Mouse (Mus musculus) kidney, embryonic 14.5 days (tissue): ENCODE measurements around the gene Vamp8. TPM values are rescaled to one million over a fixed set of nuclear protein-coding genes. Genes with fewer than 3 reads are reported as not detected.
A peak's percentile ranks its signal among the peaks of the same experiment; 100 is the strongest.

Experiments used
- ATAC-seq: fragments of 200-750 bp; cut with Nextera tagmentation; 2 replicates; pipeline ENCODE4 v1.8.0; 2017; ENCODE audit warnings: moderate number of reproducible peaks, mild to moderate bottlenecking, moderate TSS enrichment, moderate library complexity; ENCODE audit not compliant: low FRiP score, low TSS enrichment
- H3K27ac ChIP-seq: fragments of 300-500 bp; sonication (generic); 2 replicates; pipeline ENCODE4 v1.5.1; 2014; ENCODE audit warnings: low read depth, mild to moderate bottlenecking, low read length, moderate library complexity, mixed read lengths
- H3K27me3 ChIP-seq: fragments of 300-500 bp; sonication (generic); 2 replicates; pipeline ENCODE4 v1.6.1; 2014; ENCODE audit warnings: mild to moderate bottlenecking, low read length; ENCODE audit not compliant: control insufficient read depth, insufficient read depth
- H3K36me3 ChIP-seq: fragments of 300-500 bp; sonication (generic); 2 replicates; pipeline ENCODE4 v1.6.1; 2014; ENCODE audit warnings: low read length, mixed read lengths; ENCODE audit not compliant: control insufficient read depth, insufficient read depth
- H3K4me1 ChIP-seq: fragments of 300-500 bp; sonication (generic); 2 replicates; pipeline ENCODE4 v1.6.1; 2014; ENCODE audit warnings: low read length, mixed read lengths; ENCODE audit not compliant: control insufficient read depth, insufficient read depth
- H3K4me2 ChIP-seq: fragments of 300-500 bp; sonication (generic); replicated peaks from 2 replicates; pipeline ENCODE4 v1.6.1; 2014; ENCODE audit warnings: low read depth, mild to moderate bottlenecking, low read length
- H3K4me3 ChIP-seq: fragments of 300-500 bp; sonication (generic); 2 replicates; pipeline ENCODE4 v1.5.1; 2014; ENCODE audit warnings: mild to moderate bottlenecking, low read length
- H3K9ac ChIP-seq: fragments of 300-500 bp; sonication (generic); 2 replicates; pipeline ENCODE4 v1.6.1; 2014; ENCODE audit warnings: low read depth, mild to moderate bottlenecking, low read length, moderate library complexity
- H3K9me3 ChIP-seq: fragments of 300-500 bp; sonication (generic); 2 replicates; pipeline ENCODE4 v1.6.1; 2016; ENCODE audit warnings: low read length; ENCODE audit not compliant: control insufficient read depth
- WGBS: fragments of 180-500 bp; shearing (Covaris S2); extraction: QIAGEN DNeasy Blood & Tissue Kit; methylation state at CpG from one replicate; pipeline ENCODE4 v1.1.7; 2014; 5-methylcytosine and 5-hydroxymethylcytosine counted together
- polyA plus RNA-seq: library from polyadenylated mRNA; unstranded; fragments of >200 nt; fragmentation: Nextera tagmentation; extraction: Ambion mirVana; gene quantifications from 2 replicates; pipeline ENCODE4 v1.2.1, GENCODE M21; 2014

Vamp8 gene
- polyA plus RNA-seq, 1 experiment from 2014 or later, result 114 TPM

DNA sequence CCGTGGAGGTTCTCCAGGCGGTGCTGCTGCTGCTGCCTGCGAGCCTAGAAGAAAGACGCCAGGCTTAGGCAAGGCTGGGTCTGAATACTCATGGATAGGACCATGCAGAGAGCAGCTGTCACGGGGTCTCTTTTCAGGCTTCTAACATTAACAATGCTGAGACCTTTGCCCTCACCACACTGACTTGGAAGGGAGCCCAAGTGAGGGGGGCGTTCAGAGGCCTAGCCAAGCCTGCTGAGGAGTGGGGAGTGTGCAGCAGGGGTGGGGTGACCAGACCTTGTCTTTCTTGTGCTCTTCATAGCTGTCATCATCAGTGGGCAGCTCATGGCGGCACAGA is 29.9 kb downstream of the Vamp8 start:
- Histone ChIP-seq H3K4me1 (peaks cover 20% of the 10 kb centered on the region), H3K9me3 (no peaks in the 10 kb centered on the region), H3K4me3 (no peak overlapping the region), H3K4me2 (0 out of 2 replicates have a peak overlapping the region, but pooled peaks have one; percentile 8), H3K36me3 (peaks cover 28% of the 10 kb centered on the region), H3K27ac (no peak overlapping the region), H3K9ac (no peak overlapping the region), H3K27me3 (no peaks in the 10 kb centered on the region)
- no peak for ATAC-seq
- WGBS, result 75% methylated on average over 7 of the region's 7 CpGs

DNA sequence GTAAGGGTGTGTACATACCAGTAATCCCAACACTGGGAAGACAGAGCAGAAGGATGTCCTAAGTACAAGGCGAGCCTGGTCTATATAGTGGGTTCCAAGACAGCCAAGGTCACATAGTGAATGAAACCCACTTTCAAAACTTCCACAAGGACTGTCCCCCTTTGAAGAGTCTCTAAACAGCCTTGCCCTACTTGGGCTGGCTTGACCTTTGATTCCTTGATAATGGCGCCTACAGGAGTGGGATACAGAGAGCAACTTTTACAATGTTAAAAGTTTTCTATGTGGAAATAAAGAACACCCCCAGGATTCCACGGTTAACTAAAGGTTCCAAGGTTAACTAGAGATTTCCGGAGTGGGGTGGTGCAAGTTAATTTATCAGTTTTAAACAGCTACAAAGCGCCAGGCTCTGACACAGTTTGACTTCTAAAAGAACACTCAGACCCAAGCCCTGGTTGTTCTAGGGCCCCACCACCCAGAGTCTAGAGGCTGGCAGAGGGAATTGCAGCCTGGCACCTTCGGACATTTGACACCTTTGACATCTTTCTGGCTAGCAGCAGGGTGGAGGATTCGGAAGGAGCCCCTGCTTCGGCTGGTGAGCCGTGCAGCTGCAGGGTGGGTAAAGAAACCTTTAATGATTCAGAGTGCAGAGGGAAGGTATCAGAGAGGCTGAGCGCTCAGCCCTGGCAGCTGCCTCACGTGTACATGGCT is 30.5 kb downstream of the Vamp8 start:
- Histone ChIP-seq H3K4me1 (peaks cover 20% of the 10 kb centered on the region), H3K9me3 (no peaks in the 10 kb centered on the region), H3K4me3 (no peak overlapping the region), H3K4me2 (no peak overlapping the region), H3K9ac (no peak overlapping the region), H3K27me3 (no peaks in the 10 kb centered on the region), H3K27ac (no peak overlapping the region), H3K36me3 (peaks cover 28% of the 10 kb centered on the region)
- ATAC-seq, result no peak
- WGBS, result 72% methylated on average over 11 of the region's 11 CpGs

- Histone ChIP-seq H3K27me3 (no peaks in the 10 kb centered on the region), H3K36me3 (peaks cover 28% of the 10 kb centered on the region), H3K9me3 (no peaks in the 10 kb centered on the region), H3K9ac (no peak overlapping the region), H3K27ac (no peak overlapping the region), H3K4me3 (no peak overlapping the region), H3K4me1 (peaks cover 20% of the 10 kb centered on the region), H3K4me2 (no peak overlapping the region)
- WGBS, result 74% methylated on average over 2 of the region's 2 CpGs
- ATAC-seq, result no peak
These were observed 31.2 kb downstream of the Vamp8 start for GRCm38 (mm10) chr6:72359343-72359742.

DNA sequence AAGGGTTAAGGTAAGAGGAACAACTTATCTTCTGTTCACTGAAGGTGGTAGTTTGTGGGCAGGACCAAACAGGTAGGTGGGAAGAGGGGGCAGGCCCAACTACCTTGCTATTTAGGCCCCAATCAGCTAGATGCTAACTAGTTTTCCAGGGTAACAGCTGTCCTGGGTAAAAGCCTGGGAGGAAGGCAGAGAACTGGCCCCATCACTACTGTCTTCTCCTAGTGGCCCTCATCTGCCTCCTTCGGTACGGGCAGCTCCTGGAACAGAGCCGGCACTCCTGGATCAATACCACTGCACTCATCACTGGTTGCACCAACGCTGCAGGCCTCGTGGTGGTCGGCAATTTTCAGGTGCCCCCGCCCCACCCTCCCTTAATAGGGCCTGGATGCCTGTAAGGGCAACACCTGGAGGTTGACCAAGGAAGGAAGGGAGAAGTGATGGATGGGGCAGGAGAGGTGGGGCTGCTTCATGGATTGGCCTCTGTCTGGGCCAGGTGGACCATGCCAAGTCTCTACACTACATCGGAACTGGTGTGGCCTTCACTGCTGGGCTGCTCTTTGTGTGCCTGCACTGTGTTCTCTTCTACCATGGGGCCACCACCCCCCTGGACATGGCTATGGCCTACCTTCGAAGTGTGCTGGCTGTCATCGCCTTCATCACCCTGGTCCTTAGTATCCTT is 32.3 kb downstream of the Vamp8 start:
- no peaks in the 10 kb centered on the region for H3K9me3 ChIP-seq
- H3K4me1 ChIP-seq, result peaks cover 20% of the 10 kb centered on the region
- no peaks in the 10 kb centered on the region for H3K27me3 ChIP-seq
- H3K36me3 ChIP-seq, result peaks cover 28% of the 10 kb centered on the region
- H3K4me2 ChIP-seq, result no peak overlapping the region
- H3K27ac ChIP-seq, result no peak overlapping the region
- ATAC-seq, result no peak
- no peak overlapping the region for H3K4me3 ChIP-seq
- 89% methylated on average over 10 of the region's 10 CpGs for WGBS
- no peak overlapping the region for H3K9ac ChIP-seq

DNA sequence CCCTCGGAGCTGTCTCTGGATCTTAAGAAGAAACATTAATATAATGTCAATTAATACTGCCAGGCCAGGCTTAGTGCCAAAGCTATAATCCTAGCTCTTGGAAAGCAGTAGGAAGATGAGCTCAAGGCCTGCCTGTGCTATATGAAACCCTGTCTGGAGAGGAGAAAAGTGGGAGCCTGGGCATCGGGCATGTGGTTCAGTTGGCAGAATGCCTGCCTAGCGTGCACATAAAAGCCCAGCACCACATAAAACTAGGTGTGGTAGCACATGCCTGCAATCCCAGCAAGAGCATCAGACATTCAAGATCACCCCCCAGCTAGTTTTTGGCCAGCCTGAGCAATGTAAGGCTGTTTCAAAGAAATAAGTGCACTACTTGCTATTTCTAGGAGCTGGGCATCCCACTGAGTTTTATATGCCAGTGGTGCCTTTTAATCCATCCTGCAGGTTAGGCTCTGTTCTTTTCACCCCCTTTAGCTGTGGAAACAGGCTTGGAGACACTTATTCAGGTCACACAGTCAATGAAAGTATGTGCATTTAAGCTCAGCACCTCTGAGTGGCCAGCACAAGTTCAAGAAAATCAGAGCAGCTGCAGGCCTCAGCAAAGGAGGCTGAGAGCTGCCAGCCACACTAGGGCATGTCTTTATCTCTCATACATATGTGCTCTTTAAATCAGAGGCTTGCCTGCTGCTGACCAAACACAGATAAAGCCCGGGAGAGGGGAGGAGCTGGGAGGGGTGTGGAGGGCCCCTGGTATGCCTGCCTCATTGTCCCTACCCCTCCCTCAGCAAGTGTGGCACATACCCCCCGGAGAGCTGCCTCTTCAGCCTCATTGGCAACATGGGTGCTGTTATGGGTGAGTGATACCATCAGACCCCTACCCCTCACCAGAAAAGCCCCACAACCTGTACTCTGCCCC is 33.1 kb downstream of the Vamp8 start:
- no peak overlapping the region for H3K4me2 ChIP-seq
- no peaks in the 10 kb centered on the region for H3K27me3 ChIP-seq
- H3K4me3 ChIP-seq, result no peak overlapping the region
- peaks cover 16% of the 10 kb centered on the region for H3K4me1 ChIP-seq
- ATAC-seq, result no peak
- no peaks in the 10 kb centered on the region for H3K9me3 ChIP-seq
- H3K27ac ChIP-seq, result no peak overlapping the region
- no peak overlapping the region for H3K9ac ChIP-seq
- peaks cover 28% of the 10 kb centered on the region for H3K36me3 ChIP-seq
- WGBS, result 85% methylated on average over 5 of the region's 5 CpGs

- peaks cover 28% of the 10 kb centered on the region for H3K36me3 ChIP-seq
- WGBS, result 37% methylated on average over 8 of the region's 8 CpGs
- ATAC-seq, result peak; percentile 13
- peak overlapping the region; percentile 59 for H3K4me3 ChIP-seq
- no peak overlapping the region for H3K27ac ChIP-seq
- H3K4me1 ChIP-seq, result peaks cover 9% of the 10 kb centered on the region
- H3K9me3 ChIP-seq, result no peaks in the 10 kb centered on the region
- H3K9ac ChIP-seq, result peak overlapping the region; percentile 50
- H3K27me3 ChIP-seq, result no peaks in the 10 kb centered on the region
- peak overlapping the region; percentile 88 for H3K4me2 ChIP-seq
These were observed 34.4 kb downstream of the Vamp8 start for GRCm38 (mm10) chr6:72356001-72356532.

DNA sequence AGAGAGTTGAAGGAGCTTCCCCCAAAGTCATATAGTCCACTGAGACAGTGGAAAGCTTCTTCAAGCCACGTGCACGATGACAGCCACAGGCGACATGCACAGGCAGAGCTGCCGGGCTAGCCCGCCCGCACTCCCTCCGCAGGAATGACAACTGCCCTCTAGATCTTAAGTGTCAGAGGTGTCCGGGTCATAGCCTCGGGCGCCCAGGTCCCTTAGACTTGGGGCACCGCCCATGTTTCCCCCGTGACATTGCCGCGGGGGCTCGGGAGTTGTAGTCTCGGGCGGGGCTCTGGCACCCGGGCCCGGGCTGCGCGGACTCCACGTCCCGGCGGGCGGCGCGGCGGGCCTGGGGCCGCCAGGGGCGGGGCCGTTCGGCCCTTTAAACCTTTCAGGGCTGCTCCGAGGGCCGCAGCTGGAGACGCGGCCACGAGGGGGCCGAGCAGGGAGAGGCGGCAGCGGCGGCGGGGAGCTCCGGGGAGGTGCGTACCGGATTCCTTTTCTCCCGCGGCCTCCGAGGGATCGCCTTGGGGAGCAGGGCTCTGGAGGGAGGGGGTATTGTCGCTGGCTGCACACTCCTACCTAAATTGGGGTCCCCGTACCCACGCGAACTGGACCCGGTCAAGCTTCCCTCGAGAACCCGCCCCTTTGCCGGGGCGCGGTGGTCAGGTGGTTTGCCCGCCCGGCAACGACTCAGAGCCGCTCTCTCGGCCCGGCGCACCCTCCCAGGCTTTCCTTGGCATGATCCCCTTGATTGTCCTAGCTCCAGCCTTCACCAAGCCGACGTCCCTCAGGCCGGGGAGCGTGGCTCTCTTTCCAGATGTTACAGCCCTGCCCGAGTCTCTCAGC is 35.2 kb downstream of the Vamp8 start, which contains the start of gene Tmem150a:
Tmem150a (plus strand) TSS at position 382 of the 846 bp plus-strand sequence.
- H3K9me3 ChIP-seq, result no peaks in the 10 kb centered on the region
- H3K4me1 ChIP-seq, result peaks cover 1% of the 10 kb centered on the region; the same call in 1 of the 2 replicates
- under 1% methylated on average over 71 of the region's 71 CpGs for WGBS
- peak within 1 kb of the TSS; percentile 50 for H3K9ac ChIP-seq
- peak within 1 kb of the TSS; percentile 88 for H3K4me2 ChIP-seq
- peak; percentile 88 for ATAC-seq
- H3K36me3 ChIP-seq, result peaks cover 31% of the 10 kb centered on the region
- H3K4me3 ChIP-seq, result peak within 1 kb of the TSS; percentile 59
- no peaks in the 10 kb centered on the region for H3K27me3 ChIP-seq
- H3K27ac ChIP-seq, result no peak within 1 kb of the TSS

GRCm38 (mm10) chr6:72354025-72354424 is 36.5 kb downstream of the Vamp8 start:
- Histone ChIP-seq H3K27ac (no peak overlapping the region), H3K4me2 (no peak overlapping the region), H3K9ac (no peak overlapping the region), H3K9me3 (no peaks in the 10 kb centered on the region), H3K4me3 (no peak overlapping the region), H3K4me1 (no peaks in the 10 kb centered on the region), H3K36me3 (peaks cover 30% of the 10 kb centered on the region), H3K27me3 (no peaks in the 10 kb centered on the region)
- ATAC-seq, result no peak
- WGBS, result 57% methylated on average over 1 of the region's 1 CpGs
